Mouse (Mus musculus) urinary bladder, postnatal 4 days (tissue): ENCODE data around the gene Tmem158.

Experiments used
- DNase-seq, 2 experiments: peaks; one replicate each; pipeline ENCODE4 v3.0.0; 2021 to 2022; ENCODE audit warnings: low spot score in 2 of 2

Tmem158 gene

DNA sequence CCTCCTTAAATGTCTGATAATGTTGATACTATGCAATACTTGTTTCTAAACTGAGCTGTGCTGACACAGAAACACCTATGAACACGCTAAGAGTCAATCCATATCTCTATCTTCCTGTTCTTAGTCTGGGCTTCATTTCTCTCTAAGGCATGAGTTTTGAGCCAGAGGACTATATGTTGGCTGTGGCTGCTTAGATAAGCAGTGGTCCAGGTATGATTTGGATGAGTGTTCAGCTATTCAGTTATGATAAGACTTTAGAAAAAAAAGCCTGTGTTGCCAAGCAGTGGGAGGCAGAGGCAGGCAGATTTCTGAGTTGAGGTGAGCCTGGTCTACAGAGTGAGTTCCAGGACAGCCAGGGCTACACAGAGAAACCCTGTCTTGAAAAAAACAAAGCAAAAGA lies 12.6 kb downstream of the Tmem158 start:
- no peak for DNase-seq

DNA sequence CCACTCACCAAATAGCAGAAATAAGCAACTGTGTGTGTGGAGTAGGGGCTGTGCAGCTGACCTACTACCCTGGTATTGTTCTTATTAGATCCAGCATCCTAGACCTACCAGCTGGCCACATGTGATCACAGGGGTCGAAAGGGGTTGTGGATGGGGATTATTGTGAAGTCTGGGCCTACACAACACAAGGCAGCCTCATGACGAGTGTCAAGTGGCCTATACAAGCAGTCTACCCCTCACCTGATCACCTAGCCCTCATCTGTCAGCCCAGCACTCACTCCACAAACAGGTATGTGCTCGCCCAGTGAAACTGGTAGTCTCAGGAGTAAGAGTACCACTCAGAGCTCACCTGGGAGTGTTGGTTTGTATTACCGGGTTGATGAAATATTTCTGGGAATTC lies 15.4 kb downstream of the Tmem158 start:
- no peak for DNase-seq

- DNase-seq, result no peak
Measured at GRCm38 (mm10) chr9:123243988-123244387, 16.6 kb downstream of the Tmem158 start.

DNA sequence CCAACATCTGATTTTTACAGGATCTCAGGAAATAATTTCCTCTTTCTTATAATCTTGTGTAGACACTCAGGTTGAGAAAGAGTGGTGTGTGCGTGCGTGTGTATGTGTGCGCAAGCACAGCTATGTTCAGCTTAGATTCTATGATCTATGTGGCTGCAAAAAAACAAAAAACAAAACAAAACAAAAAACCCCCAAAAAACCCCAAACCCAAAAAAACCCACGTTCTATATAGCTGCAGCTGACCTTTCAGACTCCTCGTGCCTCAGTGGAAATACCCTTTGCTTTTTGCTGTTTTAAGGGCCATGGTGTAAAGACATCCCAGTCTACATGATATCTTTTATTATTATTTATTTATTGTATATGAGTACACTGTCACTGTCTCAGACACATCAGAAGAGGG lies 19.4 kb downstream of the Tmem158 start:
- DNase-seq, result no peak

- DNase-seq, result no peak
Measured at GRCm38 (mm10) chr9:123240751-123241150, 19.8 kb downstream of the Tmem158 start.

- DNase-seq, result no peak
Measured at GRCm38 (mm10) chr9:123240271-123240670, 20.3 kb downstream of the Tmem158 start.

DNA sequence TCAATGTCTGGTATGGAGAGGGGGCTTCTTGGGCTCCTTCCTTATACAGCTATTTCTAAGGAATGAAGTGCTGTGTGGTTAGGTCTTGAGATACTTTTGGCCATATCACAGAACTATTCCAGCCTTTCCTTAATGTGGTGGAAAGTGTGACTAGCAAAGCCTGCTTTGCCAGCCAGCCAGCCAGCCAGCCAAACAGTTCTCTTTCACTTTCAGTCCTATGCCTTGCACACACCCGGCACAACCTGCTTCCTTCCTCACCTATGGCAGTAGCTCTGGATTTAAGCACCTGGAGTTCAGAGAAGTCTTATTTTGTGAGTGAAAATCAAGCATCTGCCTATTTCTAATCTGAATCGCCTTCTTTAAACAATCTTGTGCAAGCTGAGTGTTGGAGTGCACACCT lies 20.9 kb downstream of the Tmem158 start:
- no peak for DNase-seq

- no peak for DNase-seq
Measured at GRCm38 (mm10) chr9:123238256-123239045, 22.1 kb downstream of the Tmem158 start.

GRCm38 (mm10) chr9:123237739-123238138 lies 22.8 kb downstream of the Tmem158 start:
- peak in 1 of 2 experiments; percentile 25 for DNase-seq

DNA sequence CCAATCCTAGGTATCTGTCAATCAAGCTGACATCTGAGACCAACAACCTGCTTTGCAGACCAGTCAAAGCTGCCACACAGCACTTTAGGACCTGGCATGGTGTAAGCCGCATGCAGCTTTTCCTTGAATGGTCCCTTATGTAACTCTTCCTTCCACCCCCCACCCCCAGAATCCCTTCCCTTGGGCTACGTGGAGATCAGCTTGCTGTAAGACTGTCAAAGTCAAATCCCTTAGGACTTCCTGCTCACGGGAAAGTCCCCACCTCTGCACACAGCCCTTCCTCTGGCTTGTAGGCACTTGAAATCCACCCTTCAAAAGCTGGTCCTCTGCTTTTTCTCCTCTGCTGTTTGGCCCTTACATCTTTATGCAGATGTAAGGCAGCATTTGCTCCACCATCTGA lies 24.9 kb downstream of the Tmem158 start:
- DNase-seq, result no peak

DNA sequence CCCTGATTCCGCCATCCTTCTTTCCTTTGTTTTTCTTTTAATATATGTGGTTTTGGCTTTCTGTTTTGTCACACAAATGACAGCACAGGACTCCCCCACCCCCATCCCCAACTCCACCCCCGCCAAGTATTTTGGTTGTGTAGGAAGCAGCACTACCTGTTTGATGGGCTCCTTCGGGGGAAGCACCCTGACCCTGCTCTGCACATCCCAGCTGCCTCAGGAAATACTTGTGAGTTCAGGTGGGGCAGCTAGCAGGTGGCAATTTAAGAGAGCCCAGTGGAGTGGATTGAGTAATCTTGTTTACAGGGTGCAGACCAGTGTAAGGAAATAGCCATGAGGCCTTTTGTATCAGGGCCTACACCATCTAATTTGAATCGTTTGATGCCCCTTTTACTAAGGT lies 30.7 kb downstream of the Tmem158 start:
- DNase-seq, result no peak

GRCm38 (mm10) chr9:123228671-123229070 lies 31.9 kb downstream of the Tmem158 start:
- no peak for DNase-seq

DNA sequence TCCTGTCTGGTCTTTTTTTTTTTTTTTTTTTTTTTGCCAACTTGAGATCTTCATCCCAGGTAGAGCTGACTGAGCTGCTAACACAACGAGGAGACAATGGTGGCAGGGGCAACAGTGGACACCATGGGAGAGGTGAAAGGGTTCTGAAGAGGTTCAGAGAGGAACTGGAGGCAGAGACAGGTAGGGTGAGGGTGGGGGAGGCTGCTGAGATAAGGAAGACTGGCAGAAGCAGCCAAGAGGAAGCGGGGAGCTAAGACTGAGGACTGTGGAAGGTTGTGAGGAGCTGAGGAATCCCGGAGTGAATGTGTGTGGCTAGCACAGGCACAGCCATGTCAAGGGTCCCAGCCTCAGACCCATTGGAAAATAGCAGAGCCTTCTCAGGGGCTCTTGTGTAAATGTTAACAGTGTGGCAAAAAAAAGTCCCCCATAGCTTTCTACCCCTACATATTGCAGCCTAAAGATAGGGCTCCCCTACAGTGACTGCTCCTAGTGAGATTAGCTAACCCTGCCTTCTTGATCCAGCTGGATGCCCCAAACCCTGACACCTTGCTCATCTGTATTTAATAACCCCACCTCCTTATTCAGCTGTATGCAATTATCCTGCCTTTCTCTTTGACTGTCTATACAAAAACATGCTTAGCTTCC lies 33.3 kb downstream of the Tmem158 start:
- no peak for DNase-seq

GRCm38 (mm10) chr9:123224863-123225431 lies 35.6 kb downstream of the Tmem158 start:
- no peak for DNase-seq

GRCm38 (mm10) chr9:123219826-123220225 lies 40.7 kb downstream of the Tmem158 start:
- DNase-seq, result no peak

DNA sequence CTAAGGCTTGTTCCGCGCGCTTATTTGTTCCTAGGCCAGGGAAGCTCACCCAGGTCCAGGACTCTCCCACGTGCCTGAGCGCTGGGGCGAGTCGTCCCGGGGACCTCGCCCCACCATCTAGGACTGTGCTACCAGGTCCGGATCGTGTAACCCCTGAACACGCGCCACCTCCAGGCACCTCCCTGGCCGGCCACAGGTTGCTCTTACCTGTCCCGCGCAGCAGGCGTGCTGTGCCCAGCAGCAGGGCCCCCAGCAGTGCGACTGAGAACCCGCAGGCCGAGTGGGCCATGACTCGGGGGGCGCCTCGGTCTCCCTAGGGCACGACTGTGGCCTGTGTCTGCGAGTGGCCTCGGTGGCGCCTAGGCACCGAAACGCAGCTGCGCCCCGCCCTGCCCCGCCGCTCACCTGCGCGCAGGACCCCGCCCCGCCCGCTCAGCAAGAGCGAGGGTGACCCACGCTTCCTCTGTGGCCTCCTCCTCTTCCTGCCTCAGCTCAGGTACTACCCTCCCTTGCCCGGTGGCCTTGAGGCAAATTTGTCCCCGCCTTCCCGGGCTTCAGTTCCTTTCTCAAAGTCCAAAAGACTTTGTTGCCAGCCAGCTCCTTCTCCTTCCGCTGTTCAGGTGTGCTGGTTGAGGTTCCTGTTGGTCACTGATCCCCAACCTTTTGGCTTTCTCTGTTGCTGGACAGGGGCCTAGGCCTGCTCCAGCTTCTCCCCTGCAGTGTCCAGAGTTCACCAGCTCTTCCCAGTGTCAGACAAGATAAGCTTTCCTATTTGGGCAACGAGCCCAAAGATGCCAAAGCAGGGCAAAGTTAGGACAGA lies 44.7 kb downstream of the Tmem158 start, which contains the start of gene Cdcp1:
Gene Cdcp1, minus strand, starts transcription at position 418 of the 820 bp plus-strand sequence.
- peak in 1 of 2 experiments; percentile 32 for DNase-seq

DNA sequence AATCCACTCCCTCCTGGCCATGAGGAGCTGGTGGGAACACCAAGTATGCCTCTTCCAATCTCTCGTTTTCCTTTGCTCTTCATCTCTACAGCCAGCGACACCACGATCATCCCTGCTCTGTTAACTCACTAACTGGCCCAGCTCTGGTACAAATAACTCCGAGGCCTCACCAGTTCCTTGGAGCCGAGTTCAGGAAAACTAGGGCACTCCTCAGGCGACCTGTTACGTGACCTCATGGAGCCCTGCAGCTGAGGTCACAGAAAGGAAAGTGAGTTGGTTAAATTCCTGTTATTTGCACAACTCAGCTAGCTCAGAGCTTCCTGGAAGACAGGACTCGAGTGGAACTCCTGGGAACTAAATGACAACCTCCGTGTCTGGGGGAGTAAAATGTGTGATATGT lies 47.2 kb downstream of the Tmem158 start:
- no peak for DNase-seq
